Mouse (Mus musculus): ENCODE data around the gene Zwilch. TPM values are rescaled to one million over a fixed set of nuclear protein-coding genes. Genes with fewer than 3 reads are reported as not detected.
"Not testable (repeated sequence)": the region's sequence is repeated elsewhere in the genome, so short reads cannot be mapped to it uniquely, and the experiment has no call there.

Zwilch gene
- polyA plus RNA-seq, 1 experiment: 16.9 TPM

- Histone ChIP-seq H3K27ac (ENCODE audit: insufficient read depth, low read depth, low read length) (peak within 1 kb of the TSS; percentile 80), H3K4me1 (ENCODE audit: control insufficient read depth, insufficient read depth, low read length) (peaks cover 5% of the 10 kb centered on the region; the same call in 1 of the 2 replicates), H3K4me3 (ENCODE audit: insufficient read depth, low read length) (peak within 1 kb of the TSS; percentile 88)
- TF ChIP-seq POLR2A (IDR thresholded peaks at IDR 0.05; ENCODE audit: borderline replicate concordance, low read depth, low read length): peak; percentile 57; the same call in 1 of the 2 replicates
- no peak; the same call in 1 of the 2 replicates for TF ChIP-seq CTCF (IDR thresholded peaks at IDR 0.05; ENCODE audit: low read depth, low read length)
Observed at GRCm38 (mm10) chr9:64178974-64179646, 6.2 kb upstream of the Zwilch start, which contains the start of gene Snapc5. TSS of gene Snapc5 (plus strand) at chr9:64179274.

GRCm38 (mm10) chr9:64178610-64178973, 5.7 kb upstream of the Zwilch start:
- H3K27ac ChIP-seq (ENCODE audit: insufficient read depth, low read depth, low read length): peak overlapping the region; percentile 36
- H3K4me3 ChIP-seq (ENCODE audit: insufficient read depth, low read length): peak overlapping the region; percentile 88; the same call in 1 of the 2 replicates
- H3K4me1 ChIP-seq (ENCODE audit: control insufficient read depth, insufficient read depth, low read length): peaks cover 5% of the 10 kb centered on the region; the same call in 1 of the 2 replicates
- TF ChIP-seq POLR2A (IDR thresholded peaks at IDR 0.05; ENCODE audit: borderline replicate concordance, low read depth, low read length): no peak
- no peak for TF ChIP-seq CTCF (IDR thresholded peaks at IDR 0.05; ENCODE audit: low read depth, low read length)

GRCm38 (mm10) chr9:64175378-64175777, 2.5 kb upstream of the Zwilch start:
- no peak for TF ChIP-seq CTCF (IDR thresholded peaks at IDR 0.05; ENCODE audit: low read depth, low read length)
- no peak for TF ChIP-seq POLR2A (IDR thresholded peaks at IDR 0.05; ENCODE audit: borderline replicate concordance, low read depth, low read length)
- Histone ChIP-seq H3K4me1 (ENCODE audit: control insufficient read depth, insufficient read depth, low read length) (peaks cover 7% of the 10 kb centered on the region), H3K4me3 (ENCODE audit: insufficient read depth, low read length) (peak overlapping the region; percentile 60; the same call in 1 of the 2 replicates), H3K27ac (ENCODE audit: insufficient read depth, low read depth, low read length) (no peak overlapping the region)

GRCm38 (mm10) chr9:64174766-64175165, 1.9 kb upstream of the Zwilch start:
- H3K4me3 ChIP-seq (ENCODE audit: insufficient read depth, low read length): peak overlapping the region; percentile 60
- peaks cover 3% of the 10 kb centered on the region for H3K4me1 ChIP-seq (ENCODE audit: control insufficient read depth, insufficient read depth, low read length)
- TF ChIP-seq CTCF (IDR thresholded peaks at IDR 0.05; ENCODE audit: low read depth, low read length): no peak
- TF ChIP-seq POLR2A (IDR thresholded peaks at IDR 0.05; ENCODE audit: borderline replicate concordance, low read depth, low read length): no peak
- peak overlapping the region; percentile 28; the same call in 1 of the 2 replicates for H3K27ac ChIP-seq (ENCODE audit: insufficient read depth, low read depth, low read length)

- Histone ChIP-seq H3K4me3 (ENCODE audit: insufficient read depth, low read length) (peak overlapping the region; percentile 71), H3K4me1 (ENCODE audit: control insufficient read depth, insufficient read depth, low read length) (peaks cover 2% of the 10 kb centered on the region), H3K27ac (ENCODE audit: insufficient read depth, low read depth, low read length) (no peak overlapping the region)
- TF ChIP-seq POLR2A (IDR thresholded peaks at IDR 0.05; ENCODE audit: borderline replicate concordance, low read depth, low read length) (no peak), CTCF (IDR thresholded peaks at IDR 0.05; ENCODE audit: low read depth, low read length) (no peak)
Observed at GRCm38 (mm10) chr9:64174341-64174740, 1.4 kb upstream of the Zwilch start.

GRCm38 (mm10) chr9:64173666-64174220, 839 bp upstream of the Zwilch start:
- TF ChIP-seq CTCF (IDR thresholded peaks at IDR 0.05; ENCODE audit: low read depth, low read length) (no peak), POLR2A (IDR thresholded peaks at IDR 0.05; ENCODE audit: borderline replicate concordance, low read depth, low read length) (no peak)
- peak overlapping the region; percentile 71 for H3K4me3 ChIP-seq (ENCODE audit: insufficient read depth, low read length)
- H3K4me1 ChIP-seq (ENCODE audit: control insufficient read depth, insufficient read depth, low read length): peaks cover 2% of the 10 kb centered on the region
- peak overlapping the region; percentile 43 for H3K27ac ChIP-seq (ENCODE audit: insufficient read depth, low read depth, low read length)

GRCm38 (mm10) chr9:64172145-64172815, 624 bp downstream of the Zwilch start:
- H3K4me3 ChIP-seq (ENCODE audit: insufficient read depth, low read length): peak overlapping the region; percentile 71
- H3K4me1 ChIP-seq (ENCODE audit: control insufficient read depth, insufficient read depth, low read length): peaks cover 2% of the 10 kb centered on the region
- TF ChIP-seq POLR2A (IDR thresholded peaks at IDR 0.05; ENCODE audit: borderline replicate concordance, low read depth, low read length): no peak
- peak overlapping the region; percentile 87 for H3K27ac ChIP-seq (ENCODE audit: insufficient read depth, low read depth, low read length)

GRCm38 (mm10) chr9:64169967-64170366, 2.9 kb downstream of the Zwilch start:
- not testable (repeated sequence) for H3K4me3 ChIP-seq (ENCODE audit: insufficient read depth, low read length); H3K4me1 ChIP-seq (ENCODE audit: control insufficient read depth, insufficient read depth, low read length); H3K27ac ChIP-seq (ENCODE audit: insufficient read depth, low read depth, low read length)

GRCm38 (mm10) chr9:64160471-64160870, 12.4 kb downstream of the Zwilch start:
- H3K4me3 ChIP-seq (ENCODE audit: insufficient read depth, low read length): no peak overlapping the region
- no peak for TF ChIP-seq CTCF (IDR thresholded peaks at IDR 0.05; ENCODE audit: low read depth, low read length)
- TF ChIP-seq POLR2A (IDR thresholded peaks at IDR 0.05; ENCODE audit: borderline replicate concordance, low read depth, low read length): no peak

GRCm38 (mm10) chr9:64156641-64157040, 16.3 kb downstream of the Zwilch start:
- H3K4me3 ChIP-seq (ENCODE audit: insufficient read depth, low read length): no peak overlapping the region
- TF ChIP-seq POLR2A (IDR thresholded peaks at IDR 0.05; ENCODE audit: borderline replicate concordance, low read depth, low read length) (no peak), CTCF (IDR thresholded peaks at IDR 0.05; ENCODE audit: low read depth, low read length) (no peak)
- no peaks in the 10 kb centered on the region for H3K4me1 ChIP-seq (ENCODE audit: control insufficient read depth, insufficient read depth, low read length)
- no peak overlapping the region for H3K27ac ChIP-seq (ENCODE audit: insufficient read depth, low read depth, low read length)

More at GRCm38 (mm10) chr9:64160471-64160870, 12.4 kb downstream of the Zwilch start:
- no peaks in the 10 kb centered on the region for H3K4me1 ChIP-seq (ENCODE audit: control insufficient read depth, insufficient read depth, low read length)
- no peak overlapping the region for H3K27ac ChIP-seq (ENCODE audit: insufficient read depth, low read depth, low read length)

Measured in bone marrow macrophage, adult 2 months (primary cell).